Mouse (Mus musculus) bone marrow macrophage, adult 2 months (primary cell): ENCODE results near the gene Cers6. TPM values are rescaled to one million over a fixed set of nuclear protein-coding genes. Genes with fewer than 3 reads are reported as not detected.

Experiments used
- H3K27ac ChIP-seq: 2 replicates; pipeline ENCODE4 v1.5.1; 2012; ENCODE audit warnings: low read depth, low read length; ENCODE audit not compliant: insufficient read depth
- H3K4me1 ChIP-seq: 2 replicates; pipeline ENCODE4 v1.6.1; 2012; ENCODE audit warnings: low read length; ENCODE audit not compliant: control insufficient read depth, insufficient read depth
- H3K4me3 ChIP-seq: 2 replicates; pipeline ENCODE4 v1.5.1; 2012; ENCODE audit warnings: mild to moderate bottlenecking, low read length, moderate library complexity; ENCODE audit not compliant: insufficient read depth
- CTCF ChIP-seq: IDR thresholded peaks from 2 replicates; pipeline ENCODE4 v1.5.1; 2012; ENCODE audit warnings: low read depth, mild to moderate bottlenecking, low read length, moderate library complexity
- POLR2A ChIP-seq: IDR thresholded peaks from 2 replicates; pipeline ENCODE4 v1.6.1; 2012; ENCODE audit warnings: mild to moderate bottlenecking, low read depth, low read length, borderline replicate concordance
- polyA plus RNA-seq: library from polyadenylated mRNA; stranded (reverse); fragments of >200 nt; gene quantifications from 2 replicates; pipeline ENCODE4 v1.2.4, GENCODE M21; 2012; ENCODE audit not compliant: missing spikeins, insufficient read depth, insufficient read length

Cers6 gene
- polyA plus RNA-seq, 1 experiment = 34.3 TPM

DNA sequence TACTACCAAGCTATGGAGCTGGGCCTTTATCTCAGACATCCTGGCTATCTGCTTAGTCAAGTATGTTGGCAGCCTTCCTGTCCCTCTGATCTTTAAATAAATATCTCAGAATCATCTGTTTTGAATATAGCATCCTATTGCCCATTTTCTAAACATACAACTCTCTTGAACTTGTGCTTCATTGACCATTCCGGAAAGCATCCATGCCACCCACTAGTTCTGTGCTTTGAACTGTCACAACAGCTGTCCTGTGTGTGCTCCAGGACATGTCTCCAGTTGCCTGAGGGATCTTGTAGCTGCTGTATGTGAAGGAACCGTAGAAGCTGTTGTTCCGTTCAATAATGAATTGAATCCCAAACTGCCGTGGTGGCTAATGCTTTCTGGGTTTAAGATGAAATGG, 188.9 kb downstream of the Cers6 start:
- no peak overlapping the region for H3K4me3 ChIP-seq
- no peak overlapping the region for H3K27ac ChIP-seq
- TF ChIP-seq POLR2A = no peak
- no peak for TF ChIP-seq CTCF
- peaks cover 13% of the 10 kb centered on the region for H3K4me1 ChIP-seq

DNA sequence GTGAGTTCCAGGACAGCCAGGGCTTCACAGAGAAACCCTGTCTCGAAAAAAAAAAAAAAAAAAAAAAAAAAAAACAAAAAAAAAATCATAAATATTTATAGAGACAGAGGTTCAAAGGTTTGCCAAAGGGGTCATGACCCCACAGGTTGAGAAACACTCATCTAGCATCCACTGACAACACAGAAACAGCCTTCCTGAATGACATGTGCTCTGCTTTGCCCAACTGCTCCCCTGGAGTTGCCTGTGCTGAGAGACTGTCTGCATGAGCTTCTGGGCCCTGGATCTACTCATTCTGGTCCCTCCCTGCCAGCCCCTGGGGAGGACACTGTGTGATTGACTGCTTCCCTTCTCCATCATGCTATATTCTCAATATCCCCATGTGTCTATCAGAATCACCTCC, 190.4 kb downstream of the Cers6 start:
- Histone ChIP-seq H3K27ac (no peak overlapping the region), H3K4me1 (peaks cover 13% of the 10 kb centered on the region), H3K4me3 (no peak overlapping the region)
- TF ChIP-seq CTCF (no peak), POLR2A (no peak)

DNA sequence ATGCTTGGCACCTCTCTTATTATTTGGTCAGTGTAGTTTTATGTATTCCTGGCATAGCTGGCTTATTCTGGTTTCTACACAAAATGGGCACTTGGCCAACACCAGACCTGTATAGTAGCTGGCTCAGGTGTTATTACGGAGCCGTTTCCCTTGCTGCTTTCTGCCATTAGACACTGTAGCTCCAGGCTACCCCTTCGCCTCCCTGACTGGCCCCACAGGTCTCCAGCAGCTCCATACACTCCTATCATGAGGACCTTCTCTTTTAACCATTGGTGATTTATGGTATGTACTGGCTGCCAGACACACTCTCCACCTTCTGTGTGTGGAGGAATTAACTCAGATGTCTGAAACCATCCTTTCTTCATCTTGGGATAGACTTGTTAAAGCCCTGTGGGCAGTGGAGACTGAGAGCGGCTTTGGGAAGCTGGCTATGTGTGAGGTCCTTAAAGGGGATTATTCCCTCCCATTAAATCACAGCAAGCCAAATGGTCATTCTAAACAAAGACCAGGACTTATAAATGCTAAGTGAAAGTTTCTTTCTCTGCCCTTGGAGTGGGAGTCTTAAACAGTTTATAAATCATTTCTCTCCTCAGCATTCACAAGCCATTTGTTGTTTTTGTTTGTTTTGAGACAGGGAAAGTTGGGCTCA, 192.1 kb downstream of the Cers6 start:
- H3K27ac ChIP-seq = no peak overlapping the region; the same call in 1 of the 2 replicates
- TF ChIP-seq CTCF (no peak), POLR2A (no peak)
- peaks cover 13% of the 10 kb centered on the region for H3K4me1 ChIP-seq
- H3K4me3 ChIP-seq = no peak overlapping the region

DNA sequence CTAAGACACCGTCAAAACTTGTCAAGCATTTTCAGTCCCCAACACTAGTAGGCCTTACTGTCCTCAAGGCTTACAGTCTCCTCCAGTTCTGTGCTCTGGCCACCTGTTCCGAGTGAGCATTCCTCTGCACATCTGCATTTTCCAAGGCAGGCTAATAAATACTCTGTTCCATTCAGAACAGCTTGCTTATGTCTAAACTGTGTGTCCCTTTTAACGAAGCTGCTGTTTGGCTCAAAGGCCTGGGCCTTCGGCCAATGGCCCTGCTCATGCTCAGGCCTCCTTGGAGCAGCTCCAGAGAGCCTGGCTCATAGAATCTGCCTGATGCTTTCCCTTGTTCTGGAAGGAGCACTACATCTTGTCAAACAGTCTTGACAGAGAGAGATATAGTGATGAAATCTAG, 193.0 kb downstream of the Cers6 start:
- no peak for TF ChIP-seq CTCF
- TF ChIP-seq POLR2A = no peak
- H3K4me3 ChIP-seq = no peak overlapping the region
- H3K4me1 ChIP-seq = peaks cover 13% of the 10 kb centered on the region
- H3K27ac ChIP-seq = no peak overlapping the region

DNA sequence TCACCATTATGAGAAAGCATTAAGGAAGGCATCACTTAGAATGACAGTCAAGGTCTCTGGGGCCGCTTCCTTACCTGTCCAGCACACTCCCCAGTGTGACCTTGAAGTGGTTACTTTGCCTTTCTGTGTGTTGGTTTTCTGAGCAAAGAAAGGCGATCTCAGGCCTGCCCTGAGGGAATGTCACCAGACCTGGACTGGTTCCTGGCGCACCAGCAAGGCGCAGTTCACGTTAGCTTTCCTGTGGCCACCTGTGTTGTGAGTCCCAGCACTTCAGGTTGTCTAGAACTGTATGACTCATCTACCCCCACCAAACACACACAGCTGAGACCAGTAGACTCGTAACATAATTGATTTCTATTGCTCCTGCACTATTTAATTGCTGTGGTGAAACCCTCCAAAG, 193.9 kb downstream of the Cers6 start:
- H3K27ac ChIP-seq = no peak overlapping the region
- TF ChIP-seq CTCF (no peak), POLR2A (no peak)
- peaks cover 13% of the 10 kb centered on the region for H3K4me1 ChIP-seq
- H3K4me3 ChIP-seq = no peak overlapping the region

DNA sequence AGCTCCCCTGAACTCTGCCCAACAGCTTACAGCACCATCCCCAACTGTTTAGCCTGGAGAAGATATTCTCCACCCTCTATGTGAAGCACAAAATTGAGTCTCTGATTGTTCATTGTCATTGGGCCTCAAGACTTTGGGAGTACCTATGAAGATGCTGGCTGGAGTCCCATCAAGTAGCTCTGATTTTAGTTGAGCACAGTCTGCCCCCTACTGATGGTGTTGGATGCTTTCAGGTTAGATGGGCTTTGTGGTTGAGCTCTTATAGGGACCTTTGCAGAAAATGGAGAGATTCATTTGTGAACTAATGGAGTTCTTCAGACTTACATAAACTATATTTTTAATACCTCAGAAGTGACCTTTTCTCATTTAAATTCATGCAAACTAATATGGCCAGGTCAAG, 200.1 kb downstream of the Cers6 start:
- no peaks in the 10 kb centered on the region for H3K4me1 ChIP-seq
- H3K27ac ChIP-seq = no peak overlapping the region
- TF ChIP-seq CTCF (no peak), POLR2A (no peak)
- H3K4me3 ChIP-seq = no peak overlapping the region

DNA sequence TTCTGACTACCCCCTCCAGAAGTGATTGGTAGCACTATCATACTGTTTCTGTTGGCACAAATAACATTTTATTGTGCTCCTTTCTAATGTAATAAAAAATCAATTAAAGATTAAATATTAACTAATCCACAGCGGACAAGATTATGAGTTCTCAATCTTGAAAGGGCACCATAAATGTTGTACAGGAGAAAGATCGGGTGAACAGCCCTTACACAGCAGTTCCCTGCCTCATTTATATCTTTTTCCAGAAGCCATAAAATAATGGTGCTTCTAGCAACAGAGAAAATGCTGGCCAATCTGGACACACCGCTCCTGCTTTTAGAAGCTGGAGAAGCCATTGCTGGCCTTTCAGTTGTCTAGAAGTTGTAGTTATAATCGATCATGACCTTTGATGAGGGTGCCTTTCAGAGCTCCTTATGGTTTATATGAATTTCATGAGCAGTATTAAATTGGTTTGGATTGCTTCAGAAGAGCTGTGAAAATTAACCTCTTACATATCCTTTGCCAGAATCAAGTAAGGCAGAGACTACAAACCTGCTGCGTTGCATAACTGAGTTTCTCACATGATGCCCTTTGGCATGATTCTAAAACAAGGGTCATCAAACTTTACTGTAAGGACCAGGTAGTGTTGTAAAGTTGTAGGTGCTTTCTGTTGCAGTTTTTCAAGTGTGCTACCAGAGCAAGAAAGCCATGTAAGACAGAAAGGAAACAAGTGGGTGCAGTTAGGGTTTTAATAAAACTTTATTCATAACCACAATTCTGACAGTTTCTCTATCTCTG, 200.9 kb downstream of the Cers6 start:
- no peak overlapping the region for H3K4me3 ChIP-seq
- H3K27ac ChIP-seq = no peak overlapping the region
- TF ChIP-seq POLR2A (no peak), CTCF (no peak)

DNA sequence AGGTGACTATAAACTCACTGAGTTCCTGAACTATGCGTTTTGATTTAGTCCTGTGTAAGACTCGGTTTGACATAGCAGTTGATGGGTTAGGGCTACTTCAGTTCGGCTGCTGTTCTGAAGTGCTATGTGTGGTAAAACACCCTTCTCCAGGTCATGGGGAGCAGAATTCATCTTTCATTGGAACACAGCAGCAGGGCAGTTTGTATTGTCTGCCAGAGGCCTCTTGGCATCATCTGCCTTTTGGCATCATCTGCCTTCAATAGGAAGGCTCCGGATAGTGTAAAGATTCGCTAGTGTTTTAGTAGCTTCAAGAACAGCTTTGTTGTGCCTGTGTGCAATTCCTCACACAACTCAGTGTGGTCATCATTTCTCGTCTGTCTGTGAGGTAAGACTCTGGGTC, 203.5 kb downstream of the Cers6 start:
- Histone ChIP-seq H3K4me3 (no peak overlapping the region), H3K27ac (no peak overlapping the region), H3K4me1 (no peaks in the 10 kb centered on the region)
- TF ChIP-seq CTCF = no peak
- no peak for TF ChIP-seq POLR2A

More for the DNA sequence above, 200.9 kb downstream of the Cers6 start:
- H3K4me1 ChIP-seq = no peaks in the 10 kb centered on the region

DNA sequence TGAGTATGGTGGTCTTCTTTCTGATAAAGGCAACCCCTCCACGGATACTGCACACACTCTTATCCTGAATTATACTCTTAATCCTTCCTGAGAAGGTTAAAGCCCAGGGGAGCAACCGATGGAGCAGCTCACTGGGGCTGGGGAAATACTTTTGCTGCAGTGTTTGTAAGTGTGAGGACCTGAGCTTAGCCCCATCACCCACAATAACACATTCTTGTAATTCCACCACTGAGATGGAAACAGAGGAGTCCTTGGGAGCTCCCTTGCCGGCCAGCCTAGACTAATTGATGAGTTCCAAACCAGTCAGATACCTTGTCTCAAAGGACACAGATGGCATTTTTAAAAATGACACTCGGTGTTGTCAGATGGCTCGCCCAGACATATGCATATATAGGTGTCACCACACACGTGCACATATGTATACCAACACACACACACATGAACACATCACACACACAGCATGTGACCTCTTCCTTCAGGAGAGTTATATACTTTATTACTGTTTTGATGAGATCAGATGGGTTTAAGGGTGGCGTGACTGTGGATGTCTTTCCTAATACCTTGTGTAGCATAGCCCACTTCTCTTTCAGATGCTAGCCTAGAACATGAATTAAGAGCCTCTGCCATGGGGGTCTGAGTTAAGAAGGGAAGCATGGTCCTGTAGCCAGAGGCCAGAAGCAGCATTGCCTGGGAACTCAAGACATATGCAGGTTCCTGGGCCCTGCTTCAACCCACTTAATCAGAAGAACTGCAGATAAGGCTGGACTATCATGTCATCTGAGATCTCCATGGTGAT, 210.4 kb downstream of the Cers6 start:
- Histone ChIP-seq H3K27ac (no peak overlapping the region), H3K4me3 (no peak overlapping the region), H3K4me1 (no peaks in the 10 kb centered on the region)
- TF ChIP-seq CTCF = no peak
- TF ChIP-seq POLR2A = no peak
